Mouse (Mus musculus) right cerebral cortex, postnatal 14 days (tissue): ENCODE data around the gene Farp1.
A peak's percentile ranks its signal among the peaks of the same experiment; 100 is the strongest.

Experiments used
- DNase-seq: peaks from one replicate; pipeline ENCODE4 v3.0.0; 2022

The Farp1 gene

GRCm38 (mm10) chr14:121231232-121231631, 196.2 kb downstream of the Farp1 start:
- DNase-seq: no peak

- DNase-seq: no peak
These were observed 199.8 kb downstream of the Farp1 start for GRCm38 (mm10) chr14:121234741-121235307.

GRCm38 (mm10) chr14:121236736-121237135, 201.7 kb downstream of the Farp1 start:
- no peak for DNase-seq

- DNase-seq: no peak
These were observed 203.7 kb downstream of the Farp1 start for GRCm38 (mm10) chr14:121238727-121239126.

GRCm38 (mm10) chr14:121239386-121239785, 204.4 kb downstream of the Farp1 start:
- DNase-seq: no peak

GRCm38 (mm10) chr14:121244104-121244503, 209.1 kb downstream of the Farp1 start:
- DNase-seq: no peak

- DNase-seq: no peak
These were observed 211.2 kb downstream of the Farp1 start for GRCm38 (mm10) chr14:121246048-121246731.

GRCm38 (mm10) chr14:121247287-121247686, 212.3 kb downstream of the Farp1 start:
- no peak for DNase-seq

- no peak for DNase-seq
These were observed 213.3 kb downstream of the Farp1 start for GRCm38 (mm10) chr14:121248346-121248745.

GRCm38 (mm10) chr14:121251099-121251498, 216.1 kb downstream of the Farp1 start:
- no peak for DNase-seq

- no peak for DNase-seq
These were observed 216.7 kb downstream of the Farp1 start for GRCm38 (mm10) chr14:121251708-121252107.

- no peak for DNase-seq
These were observed 217.5 kb downstream of the Farp1 start for GRCm38 (mm10) chr14:121252542-121252941.

GRCm38 (mm10) chr14:121254869-121255268, 219.9 kb downstream of the Farp1 start:
- no peak for DNase-seq

GRCm38 (mm10) chr14:121255469-121255868, 220.5 kb downstream of the Farp1 start:
- no peak for DNase-seq

GRCm38 (mm10) chr14:121256896-121257295, 221.9 kb downstream of the Farp1 start:
- DNase-seq: no peak

GRCm38 (mm10) chr14:121259332-121259731, 224.3 kb downstream of the Farp1 start:
- DNase-seq: no peak

- DNase-seq: peak; percentile 60
These were observed 224.8 kb downstream of the Farp1 start for GRCm38 (mm10) chr14:121259789-121260188.

- DNase-seq: no peak
These were observed 226.4 kb downstream of the Farp1 start for GRCm38 (mm10) chr14:121261229-121261879.

GRCm38 (mm10) chr14:121262606-121263005, 227.6 kb downstream of the Farp1 start:
- DNase-seq: no peak

GRCm38 (mm10) chr14:121263912-121264311, 228.9 kb downstream of the Farp1 start:
- DNase-seq: no peak

GRCm38 (mm10) chr14:121264453-121264852, 229.5 kb downstream of the Farp1 start:
- no peak for DNase-seq

GRCm38 (mm10) chr14:121267801-121268200, 232.8 kb downstream of the Farp1 start:
- no peak for DNase-seq

- no peak for DNase-seq
These were observed 235.5 kb downstream of the Farp1 start for GRCm38 (mm10) chr14:121270490-121270889.

GRCm38 (mm10) chr14:121274985-121275384, 240.0 kb downstream of the Farp1 start:
- no peak for DNase-seq
